Mouse (Mus musculus): ENCODE measurements around the gene Vamp8.

DNA sequence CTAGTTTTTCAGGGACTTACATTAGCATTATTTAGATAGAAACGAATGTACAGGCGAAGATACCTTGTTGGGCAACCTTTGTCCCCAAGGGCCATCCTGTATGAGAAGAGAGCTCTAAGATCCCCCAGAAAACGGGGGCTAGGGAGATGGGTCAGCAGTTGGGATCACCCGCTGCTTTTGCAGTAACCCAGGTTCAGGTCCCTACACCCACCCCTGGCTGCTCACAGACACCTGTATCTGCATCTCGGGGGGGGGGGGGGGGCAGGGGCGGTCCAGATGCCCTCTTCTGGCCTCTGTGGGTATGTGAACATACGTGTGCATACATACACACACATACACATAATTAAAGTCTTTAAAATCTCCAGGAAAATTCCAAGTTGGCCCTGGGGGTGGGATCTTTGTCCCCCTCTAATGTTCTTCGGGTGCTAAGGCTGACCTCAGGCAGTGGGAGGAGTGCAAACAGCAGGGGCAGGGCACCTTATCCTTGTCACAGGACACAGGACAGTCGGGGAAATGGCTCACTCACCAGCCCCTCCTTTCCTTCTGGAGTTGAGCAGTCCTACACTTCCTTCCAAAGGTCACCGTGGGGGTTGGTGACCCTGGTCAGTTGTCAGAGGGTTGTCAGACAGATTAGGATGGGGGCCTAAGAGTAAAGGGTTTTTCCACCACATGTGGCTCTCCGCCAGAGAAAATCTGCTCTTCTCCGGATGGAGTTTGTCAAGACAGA, 455 bp upstream of the Vamp8 start:
- TF ChIP-seq POLR2A (IDR thresholded peaks at IDR 0.05; ENCODE audit: low read depth, low read length): no peak
- no peak for TF ChIP-seq CTCF (IDR thresholded peaks at IDR 0.05; ENCODE audit: borderline replicate concordance, insufficient read depth, low read length)
